Mouse (Mus musculus) E14TG2a.4 (cell line): ENCODE results near the gene Cadps2.
A peak's percentile ranks its signal among the peaks of the same experiment; 100 is the strongest.

Source experiments
- H3K27me3 ChIP-seq: 2 replicates; pipeline ENCODE4 v1.6.1; 2014; ENCODE audit warnings: low read length, control low read depth; ENCODE audit not compliant: insufficient read depth
- H3K36me3 ChIP-seq: 2 replicates; pipeline ENCODE4 v1.6.1; 2014; ENCODE audit warnings: low read length, control low read depth; ENCODE audit not compliant: insufficient read depth
- H3K4me1 ChIP-seq: replicated peaks from 2 replicates; pipeline ENCODE4 v1.6.1; 2014; ENCODE audit warnings: low read depth, low read length, control low read depth
- H3K4me3 ChIP-seq: replicated peaks from 2 replicates; pipeline ENCODE4 v1.5.1; 2014; ENCODE audit warnings: mild to moderate bottlenecking, low read length
- H3K9me3 ChIP-seq: 2 replicates; pipeline ENCODE4 v1.6.1; 2014; ENCODE audit warnings: low read length, control low read depth
- CTCF ChIP-seq: conservative IDR thresholded peaks from 2 replicates; pipeline ENCODE4 v1.5.1; 2014; ENCODE audit warnings: low read length
- NANOG ChIP-seq: IDR thresholded peaks from 2 replicates; pipeline ENCODE4 v1.6.1; 2014; ENCODE audit warnings: borderline replicate concordance, low read length, mixed read lengths
- POU5F1 ChIP-seq: IDR thresholded peaks from 2 replicates; pipeline ENCODE4 v1.6.1; 2014; ENCODE audit warnings: low read length, borderline replicate concordance

The Cadps2 gene

DNA sequence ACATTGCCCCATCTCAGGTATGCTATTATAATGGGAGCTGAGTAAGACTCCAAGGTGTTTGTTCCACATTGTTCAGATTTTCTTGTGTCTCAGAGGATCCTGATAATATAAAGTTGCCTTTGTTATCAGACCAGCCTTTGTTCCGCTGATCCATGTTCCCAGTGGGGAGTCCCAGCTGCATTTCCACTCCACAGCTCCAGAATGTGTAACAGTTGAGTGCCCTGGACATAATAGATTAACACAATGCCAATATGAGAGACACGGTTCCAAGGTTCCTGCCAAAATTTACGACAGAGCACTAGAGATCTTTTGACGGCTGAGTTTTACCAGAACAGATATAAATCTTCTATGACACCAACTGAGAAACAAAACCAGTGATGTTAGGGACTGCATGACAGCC is 266.8 kb downstream of the Cadps2 start:
- Histone ChIP-seq H3K4me3 (no peak overlapping the region), H3K27me3 (no peaks in the 10 kb centered on the region), H3K36me3 (no peaks in the 10 kb centered on the region), H3K9me3 (no peaks in the 10 kb centered on the region), H3K4me1 (no peaks in the 10 kb centered on the region)
- no peak for TF ChIP-seq NANOG
- TF ChIP-seq POU5F1 = no peak
- TF ChIP-seq CTCF = no peak

- no peak overlapping the region for H3K4me3 ChIP-seq
- H3K9me3 ChIP-seq = no peaks in the 10 kb centered on the region
- H3K4me1 ChIP-seq = no peaks in the 10 kb centered on the region
- no peaks in the 10 kb centered on the region for H3K36me3 ChIP-seq
- no peaks in the 10 kb centered on the region for H3K27me3 ChIP-seq
- TF ChIP-seq CTCF (no peak), POU5F1 (no peak), NANOG (no peak)
Measured at GRCm38 (mm10) chr6:23569686-23570085, 269.5 kb downstream of the Cadps2 start.

GRCm38 (mm10) chr6:23568688-23569087 is 270.5 kb downstream of the Cadps2 start:
- H3K9me3 ChIP-seq = no peaks in the 10 kb centered on the region
- H3K4me3 ChIP-seq = no peak overlapping the region
- no peaks in the 10 kb centered on the region for H3K36me3 ChIP-seq
- H3K4me1 ChIP-seq = no peaks in the 10 kb centered on the region
- H3K27me3 ChIP-seq = no peaks in the 10 kb centered on the region
- no peak for TF ChIP-seq NANOG
- TF ChIP-seq POU5F1 = no peak
- TF ChIP-seq CTCF = no peak

- TF ChIP-seq POU5F1 (no peak), CTCF (no peak), NANOG (no peak)
- H3K4me3 ChIP-seq = no peak overlapping the region
- H3K9me3 ChIP-seq = no peaks in the 10 kb centered on the region
- H3K27me3 ChIP-seq = no peaks in the 10 kb centered on the region
- no peaks in the 10 kb centered on the region for H3K4me1 ChIP-seq
- H3K36me3 ChIP-seq = no peaks in the 10 kb centered on the region
Measured at GRCm38 (mm10) chr6:23567651-23568050, 271.6 kb downstream of the Cadps2 start.

GRCm38 (mm10) chr6:23549874-23550273 is 289.3 kb downstream of the Cadps2 start:
- no peak for TF ChIP-seq NANOG
- no peak for TF ChIP-seq POU5F1
- no peak for TF ChIP-seq CTCF
- Histone ChIP-seq H3K4me3 (no peak overlapping the region), H3K36me3 (no peaks in the 10 kb centered on the region), H3K27me3 (no peaks in the 10 kb centered on the region), H3K4me1 (no peaks in the 10 kb centered on the region), H3K9me3 (no peaks in the 10 kb centered on the region)

DNA sequence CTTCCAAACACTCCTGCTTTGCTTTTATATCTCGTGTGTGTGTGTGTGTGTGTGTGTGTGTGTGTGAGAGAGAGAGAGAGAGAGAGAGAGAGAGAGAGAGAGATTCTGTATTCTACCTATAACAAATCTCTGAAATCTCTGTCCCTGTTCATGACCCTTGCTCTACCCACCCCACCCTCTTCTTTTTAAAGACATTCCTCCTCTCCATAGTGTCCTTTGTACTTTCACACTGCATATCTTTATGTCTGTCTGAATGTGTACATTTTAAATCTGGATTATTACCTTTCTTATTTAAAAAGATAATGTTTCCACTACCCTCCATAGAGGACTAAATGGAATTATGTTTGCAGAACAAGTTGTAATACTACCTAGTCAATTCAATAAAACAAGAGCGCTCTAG is 315.5 kb downstream of the Cadps2 start:
- no peak overlapping the region for H3K4me3 ChIP-seq

GRCm38 (mm10) chr6:23522556-23522955 is 316.7 kb downstream of the Cadps2 start:
- TF ChIP-seq NANOG (no peak), POU5F1 (no peak), CTCF (no peak)
- no peaks in the 10 kb centered on the region for H3K36me3 ChIP-seq
- H3K4me3 ChIP-seq = no peak overlapping the region
- H3K9me3 ChIP-seq = peaks cover 4% of the 10 kb centered on the region; the same call in 1 of the 2 replicates
- H3K27me3 ChIP-seq = no peaks in the 10 kb centered on the region
- no peaks in the 10 kb centered on the region for H3K4me1 ChIP-seq

More for the DNA sequence above, 315.5 kb downstream of the Cadps2 start:
- TF ChIP-seq CTCF = no peak
- no peak for TF ChIP-seq NANOG
- TF ChIP-seq POU5F1 = no peak
- H3K36me3 ChIP-seq = no peaks in the 10 kb centered on the region
- no peaks in the 10 kb centered on the region for H3K4me1 ChIP-seq
- no peaks in the 10 kb centered on the region for H3K27me3 ChIP-seq
- H3K9me3 ChIP-seq = peaks cover 4% of the 10 kb centered on the region; the same call in 1 of the 2 replicates

DNA sequence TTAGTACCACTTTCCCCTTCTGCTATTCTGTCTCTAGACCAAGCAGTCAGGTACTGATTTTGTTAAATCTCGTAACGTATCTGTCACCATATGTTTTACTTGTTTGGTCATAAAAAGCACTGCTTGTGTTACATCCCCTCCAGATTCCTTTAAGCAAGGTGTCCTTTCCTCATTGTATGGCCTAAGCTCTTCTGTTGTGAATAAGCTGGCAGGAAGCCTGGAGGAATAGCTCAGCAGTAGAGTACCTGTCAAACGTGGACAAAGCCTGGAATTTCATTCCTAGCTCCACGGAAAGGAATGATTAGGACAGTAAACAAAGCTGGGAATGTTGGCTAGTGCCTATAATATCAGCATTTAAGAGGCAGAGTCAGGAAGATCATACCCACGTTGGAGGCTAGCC is 340.6 kb downstream of the Cadps2 start:
- no peak overlapping the region for H3K4me3 ChIP-seq
- TF ChIP-seq POU5F1 (no peak), NANOG (no peak), CTCF (no peak)
- H3K27me3 ChIP-seq = no peaks in the 10 kb centered on the region
- H3K4me1 ChIP-seq = no peaks in the 10 kb centered on the region
- no peaks in the 10 kb centered on the region for H3K9me3 ChIP-seq
- H3K36me3 ChIP-seq = no peaks in the 10 kb centered on the region

- Histone ChIP-seq H3K4me1 (no peaks in the 10 kb centered on the region), H3K4me3 (no peak overlapping the region)
- TF ChIP-seq POU5F1 = no peak
- TF ChIP-seq CTCF = peak; percentile 47
Measured at GRCm38 (mm10) chr6:23491804-23492203, 347.4 kb downstream of the Cadps2 start.

More at GRCm38 (mm10) chr6:23491804-23492203, 347.4 kb downstream of the Cadps2 start:
- H3K36me3 ChIP-seq = no peaks in the 10 kb centered on the region
- H3K27me3 ChIP-seq = no peaks in the 10 kb centered on the region
- no peaks in the 10 kb centered on the region for H3K9me3 ChIP-seq
